Mouse (Mus musculus): Measurements from ENCODE around the gene Irgq.

DNA sequence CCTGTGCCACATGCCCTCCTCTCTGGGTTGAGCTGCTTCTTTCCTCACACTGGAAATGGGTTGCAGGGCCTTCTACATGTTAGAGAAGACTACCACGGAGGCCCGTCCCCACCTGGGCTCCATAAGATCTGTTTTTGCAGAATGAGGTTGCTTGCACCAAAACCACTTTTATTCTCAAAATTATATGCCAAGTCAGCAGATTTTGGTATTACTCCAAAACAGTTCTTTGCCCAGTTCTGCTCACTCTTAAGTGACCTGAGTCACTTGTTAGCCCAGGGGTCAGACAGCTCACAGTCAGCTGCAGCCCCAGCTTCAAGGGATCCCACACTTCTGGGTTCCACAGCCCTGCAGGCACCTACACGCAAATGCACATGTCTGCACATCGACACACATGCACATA is 31.0 kb downstream of the Irgq start:
- TF ChIP-seq CTCF (conservative IDR thresholded peaks at IDR 0.05; ENCODE audit: insufficient read depth, insufficient read length, low read depth, low read length) (no peak), POLR2A (IDR thresholded peaks at IDR 0.05; ENCODE audit: low read depth, low read length) (no peak)

All from kidney, adult 2 months (tissue).